Mouse (Mus musculus) kidney, postnatal 10 days (tissue): Measurements from ENCODE around the gene Sema6d.

ENCODE experiments used
- DNase-seq: peaks from one replicate; pipeline ENCODE4 v3.0.0; 2021; ENCODE audit warnings: mixed read lengths

The Sema6d gene

DNA sequence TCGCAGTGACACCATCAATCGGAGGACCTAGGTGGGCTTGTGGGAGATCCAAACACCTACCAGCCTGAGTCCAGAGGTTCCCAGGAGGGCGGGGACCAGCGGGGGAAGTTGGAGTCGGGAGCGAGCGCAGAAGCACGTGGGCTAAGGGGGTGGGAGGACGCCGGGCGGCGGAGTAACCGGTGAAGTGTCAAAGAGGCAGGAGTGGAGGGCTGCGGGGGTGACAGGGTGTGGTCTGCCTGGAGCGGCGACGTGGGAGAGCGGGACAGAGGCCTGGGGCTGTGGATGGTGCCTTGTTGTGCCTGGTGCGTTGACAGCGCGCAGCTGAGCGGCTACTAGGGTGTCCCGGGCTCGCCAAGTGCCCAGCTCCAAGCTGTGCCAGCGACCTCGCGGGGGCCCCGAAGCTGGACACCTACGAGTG, at the start of gene Sema6d:
Gene Sema6d (plus strand): TSS at position 157 of the 418 bp plus-strand sequence.
- peak; percentile 17 for DNase-seq

DNA sequence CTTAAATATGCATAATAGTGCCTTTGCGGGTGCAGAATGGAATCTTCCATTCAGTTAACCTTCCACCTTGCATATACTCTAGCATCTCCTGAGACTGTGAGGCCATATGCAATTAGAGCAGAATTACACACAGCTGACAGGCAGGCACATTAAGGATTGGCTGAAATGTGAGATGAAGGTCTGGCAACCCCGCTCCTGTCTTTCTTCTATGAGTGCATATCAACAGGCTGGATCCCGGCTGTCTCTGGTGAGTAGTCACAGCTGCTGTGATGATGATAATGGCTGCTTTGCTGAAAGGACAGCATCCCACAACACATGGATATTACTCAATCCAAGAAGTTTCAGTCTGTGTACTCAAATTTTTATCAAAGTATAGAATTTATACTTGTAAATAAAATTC, 29.9 kb upstream of the Sema6d start:
- peak; percentile 6 for DNase-seq

DNA sequence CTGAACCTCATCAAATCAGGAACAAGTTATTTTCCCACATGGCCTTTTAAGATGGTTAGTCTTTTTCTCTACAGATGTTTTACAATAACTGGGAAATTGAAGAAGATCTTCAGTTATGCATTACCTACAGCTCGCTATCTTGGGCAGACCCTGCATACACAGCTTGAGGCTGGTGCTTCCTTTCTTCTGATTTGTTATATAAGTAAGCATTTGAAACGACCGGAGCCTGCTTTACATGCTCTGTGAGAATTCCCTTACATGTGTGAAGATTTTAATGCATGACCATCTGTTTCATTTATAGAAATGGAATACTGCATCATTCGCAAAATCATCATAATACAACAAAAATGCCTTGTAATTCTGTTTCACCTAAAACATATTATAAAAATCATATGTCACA, 21.4 kb upstream of the Sema6d start:
- no peak for DNase-seq

DNA sequence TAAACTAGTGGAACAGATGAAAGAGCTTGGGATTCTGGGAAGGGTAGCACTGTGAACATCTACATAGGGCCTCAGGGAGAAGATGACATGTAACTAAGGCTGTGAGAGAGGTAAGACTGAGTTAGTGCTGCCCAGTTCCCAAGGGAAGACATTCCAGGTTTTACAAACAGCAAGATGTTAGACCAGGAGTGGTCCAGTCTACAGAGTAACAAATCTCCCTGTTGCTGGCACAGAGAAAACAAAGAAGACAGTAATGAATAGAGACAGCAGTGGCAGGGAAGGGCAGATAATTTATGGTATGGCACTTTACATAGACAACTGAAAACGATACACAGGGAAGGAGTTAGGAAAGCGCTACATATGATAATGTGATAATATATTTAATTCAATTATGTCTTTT, 19.1 kb upstream of the Sema6d start:
- no peak for DNase-seq

DNA sequence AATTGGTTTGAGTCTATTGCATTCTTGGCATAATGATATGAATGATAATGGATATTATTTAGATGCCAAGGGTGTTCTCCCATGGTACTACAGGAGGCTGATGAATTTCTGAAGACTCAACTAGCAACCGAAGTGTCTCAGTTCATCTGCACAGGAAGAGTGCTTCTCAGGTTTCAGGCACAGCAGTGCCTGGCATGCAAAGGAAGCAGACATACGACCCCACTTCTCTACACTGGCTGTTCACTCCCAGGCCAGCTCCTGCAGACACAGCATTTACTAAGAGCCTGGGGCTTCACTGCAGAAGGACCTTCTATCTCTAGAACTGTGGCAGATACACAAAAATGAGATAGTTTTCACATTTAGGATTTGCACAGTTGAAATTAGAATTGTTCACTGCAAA, 18.4 kb upstream of the Sema6d start:
- DNase-seq, result no peak

DNA sequence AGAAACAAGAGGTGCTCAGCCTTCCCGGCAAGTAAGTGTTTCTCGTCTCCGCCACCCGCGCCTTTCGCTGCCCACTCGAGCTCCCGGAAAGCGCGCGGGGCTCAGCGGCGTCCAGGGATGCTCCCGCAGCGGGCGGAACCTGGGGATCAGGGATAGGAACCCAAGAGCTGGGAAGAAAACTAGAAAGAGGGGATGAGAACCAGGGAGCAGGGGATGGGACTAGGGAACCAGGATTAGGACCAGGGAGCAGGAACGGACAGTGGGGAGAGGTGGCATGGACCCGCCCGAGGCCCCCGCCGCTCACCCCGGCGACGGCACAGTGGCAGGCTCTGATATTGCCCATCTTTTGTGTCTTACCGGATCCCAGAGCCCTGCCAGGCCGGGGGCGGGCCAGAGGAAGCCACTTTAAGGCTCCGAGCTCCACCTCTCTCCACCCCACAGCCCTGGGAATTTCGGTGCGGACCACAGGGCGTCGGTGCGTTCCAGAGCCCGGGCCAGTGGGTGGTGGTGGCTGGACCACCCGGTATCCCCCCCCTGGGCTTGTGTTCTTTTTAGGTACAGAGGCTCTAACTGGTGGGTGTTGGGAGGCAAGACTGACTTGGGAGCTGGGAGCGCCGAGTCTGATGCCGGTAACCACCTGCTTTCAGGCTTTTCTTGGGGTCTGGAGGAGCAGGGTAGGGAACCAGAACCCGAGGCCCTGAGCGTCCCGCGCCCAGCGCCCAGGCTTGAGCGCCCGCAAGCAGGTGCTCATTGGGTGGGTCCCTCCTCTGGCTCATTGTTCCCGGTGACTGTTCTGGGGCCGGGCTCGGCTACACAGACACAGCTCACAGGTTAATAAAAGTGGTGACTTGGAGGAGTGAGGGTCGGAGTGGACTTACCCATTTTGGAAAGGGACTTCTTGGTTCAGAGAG, 717 bp downstream of the Sema6d start:
- DNase-seq, result peak; percentile 20

DNA sequence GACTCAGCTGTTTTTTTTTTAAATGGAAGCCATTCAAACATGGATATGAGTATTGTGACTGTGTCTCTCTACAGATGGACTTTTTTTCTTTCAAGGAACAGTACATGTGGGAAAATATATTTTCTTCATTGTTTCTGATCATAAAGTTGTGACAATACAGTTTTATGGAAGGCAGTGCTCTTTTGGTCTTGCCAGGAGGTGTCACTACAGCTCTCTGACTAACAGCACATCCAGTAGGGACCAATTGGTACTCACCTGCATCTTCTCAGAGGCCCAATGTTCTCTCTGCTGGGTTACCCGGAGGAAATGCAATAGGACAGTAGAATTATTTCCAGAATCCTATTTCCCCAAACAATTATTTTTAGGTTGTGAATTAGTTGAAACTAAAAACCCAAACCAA, 9.9 kb downstream of the Sema6d start:
- DNase-seq, result peak; percentile 9

DNA sequence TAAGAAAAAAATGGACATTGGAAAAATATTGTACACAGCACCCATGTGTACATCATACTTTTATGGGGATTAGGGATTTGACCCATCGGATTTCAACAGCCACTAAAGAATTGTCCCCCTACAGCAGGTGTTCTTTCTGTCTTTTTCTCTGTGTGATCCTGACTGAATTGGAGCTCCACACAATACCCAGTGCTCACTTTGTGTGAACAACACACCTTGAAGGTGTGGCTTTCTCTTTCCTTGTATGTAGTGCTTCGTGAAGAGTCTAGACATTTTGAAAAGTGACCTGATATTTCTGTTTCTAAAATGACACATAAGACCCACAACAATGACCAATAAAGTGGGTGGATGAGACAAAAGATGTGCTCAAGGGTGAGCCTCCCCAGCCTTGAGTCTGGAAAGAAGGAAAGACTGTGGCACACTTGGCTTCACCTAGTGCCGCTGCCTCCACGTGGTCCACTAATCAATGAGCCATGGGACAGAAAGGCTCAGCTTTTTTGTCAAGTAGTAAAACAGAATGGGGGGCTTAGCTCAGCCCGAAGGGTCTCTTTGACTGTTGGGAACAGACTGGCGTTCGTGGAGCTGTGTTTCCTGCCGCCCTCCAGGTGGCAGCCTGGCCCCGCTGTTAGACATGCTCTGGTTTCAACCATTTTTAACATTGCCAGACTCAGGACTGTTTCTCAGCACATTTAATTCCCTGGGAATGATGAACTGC, 10.9 kb downstream of the Sema6d start:
- peak; percentile 79 for DNase-seq

DNA sequence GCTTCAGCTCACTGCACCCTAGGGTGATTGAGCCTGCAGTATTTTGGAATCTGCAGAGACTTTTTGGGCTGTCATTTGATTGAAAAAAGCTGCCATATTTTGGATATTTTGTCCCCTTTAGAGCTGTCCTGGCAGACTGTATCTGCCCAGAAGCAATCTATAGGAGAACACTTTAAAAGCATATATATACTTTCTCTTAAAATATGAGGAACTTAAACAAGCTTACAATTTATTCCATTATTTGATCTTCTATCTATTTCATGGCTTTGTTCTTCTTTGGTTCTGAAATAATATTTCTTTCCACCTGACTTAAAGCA, 11.4 kb downstream of the Sema6d start:
- DNase-seq, result no peak

DNA sequence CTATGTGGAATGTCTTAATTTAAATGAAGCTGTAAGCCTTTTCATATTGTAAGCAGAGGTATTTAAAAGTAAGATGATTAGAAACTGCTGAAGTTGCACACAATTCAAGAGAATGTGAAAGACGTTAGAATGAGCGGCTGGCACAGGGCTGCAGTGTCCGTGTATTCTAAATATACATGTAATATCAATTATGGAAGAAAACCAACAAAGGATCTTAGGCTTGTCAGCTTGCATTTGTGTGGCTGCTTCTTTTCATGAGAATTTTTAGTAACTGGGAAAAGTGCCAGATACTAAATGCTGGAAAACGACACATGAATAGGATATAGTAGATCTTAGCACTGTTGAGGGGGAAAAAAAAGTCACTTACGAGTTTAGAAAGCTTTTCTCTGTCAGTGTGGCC, 11.8 kb downstream of the Sema6d start:
- no peak for DNase-seq

DNA sequence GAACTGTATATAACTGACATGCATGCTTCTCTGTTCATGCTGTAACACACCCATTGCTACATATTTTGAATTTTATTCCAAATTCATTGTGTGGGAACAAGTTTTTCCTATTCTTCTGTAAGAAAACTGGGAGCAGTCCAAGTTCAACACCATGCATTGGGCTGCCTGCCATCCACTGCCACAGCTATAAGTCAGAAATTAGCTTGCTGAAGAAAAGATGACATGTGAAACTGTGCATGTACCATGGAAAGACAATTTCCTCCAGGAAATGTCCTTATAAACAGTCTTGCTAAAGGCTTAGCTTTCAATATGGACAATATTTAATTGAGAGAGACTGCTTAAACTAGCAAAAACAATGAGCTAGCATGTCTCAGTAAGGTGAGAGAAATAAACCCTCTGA, 13.5 kb downstream of the Sema6d start:
- no peak for DNase-seq

DNA sequence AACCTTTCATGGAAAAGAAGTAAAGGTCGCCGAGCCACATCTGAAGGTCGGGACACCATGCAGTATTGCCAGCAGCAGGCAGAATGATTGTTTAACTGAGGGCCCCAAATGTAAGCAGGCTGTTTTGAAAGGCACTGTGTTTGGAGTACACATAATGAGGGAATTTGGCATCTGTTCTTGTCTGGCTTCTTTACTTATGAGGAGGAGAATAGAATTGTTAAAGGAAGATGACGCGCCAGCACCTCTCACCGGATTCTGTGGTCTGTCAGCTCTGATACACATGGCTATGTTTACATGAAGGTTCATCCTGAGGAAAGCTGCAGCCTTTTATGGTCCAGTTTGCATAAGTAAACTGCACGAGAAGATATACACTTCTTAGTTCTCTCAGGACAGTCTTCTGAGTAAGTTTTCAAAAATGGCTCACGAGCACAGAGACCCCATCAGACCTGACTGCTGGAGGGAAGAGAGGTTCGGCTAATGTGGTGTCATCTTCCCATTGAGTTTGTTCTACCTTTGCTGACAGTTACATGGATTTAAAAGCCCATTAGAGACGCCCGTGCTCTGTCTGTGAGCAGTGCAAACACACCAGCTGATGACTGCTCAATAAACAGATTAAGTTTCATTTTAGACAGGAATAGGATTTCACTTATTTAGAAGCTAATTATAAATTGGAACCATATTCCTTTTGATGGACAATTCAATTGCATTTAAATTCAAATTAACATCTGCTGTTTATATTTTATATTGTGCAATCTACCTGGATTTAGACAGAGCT, 28.9 kb downstream of the Sema6d start:
- DNase-seq, result no peak

DNA sequence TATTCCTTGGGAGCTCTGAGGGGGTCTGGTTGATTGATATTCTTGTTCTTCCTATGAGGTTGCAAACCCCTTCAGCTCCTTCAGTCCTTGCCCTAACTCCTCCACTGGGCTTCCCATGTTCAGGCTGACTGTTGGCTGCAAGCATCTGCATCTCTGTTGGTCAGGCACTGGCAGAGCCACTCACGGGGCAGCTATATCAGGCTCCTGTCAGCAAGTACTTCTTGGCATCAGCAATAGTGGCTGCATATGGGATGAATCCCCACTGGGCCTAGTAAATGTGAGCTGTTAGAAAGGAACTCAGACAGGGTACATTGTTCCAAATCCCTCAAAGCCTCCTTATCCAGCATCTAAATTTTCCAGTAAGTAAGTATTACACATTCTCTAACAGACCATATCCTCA, 30.6 kb downstream of the Sema6d start:
- DNase-seq, result no peak

DNA sequence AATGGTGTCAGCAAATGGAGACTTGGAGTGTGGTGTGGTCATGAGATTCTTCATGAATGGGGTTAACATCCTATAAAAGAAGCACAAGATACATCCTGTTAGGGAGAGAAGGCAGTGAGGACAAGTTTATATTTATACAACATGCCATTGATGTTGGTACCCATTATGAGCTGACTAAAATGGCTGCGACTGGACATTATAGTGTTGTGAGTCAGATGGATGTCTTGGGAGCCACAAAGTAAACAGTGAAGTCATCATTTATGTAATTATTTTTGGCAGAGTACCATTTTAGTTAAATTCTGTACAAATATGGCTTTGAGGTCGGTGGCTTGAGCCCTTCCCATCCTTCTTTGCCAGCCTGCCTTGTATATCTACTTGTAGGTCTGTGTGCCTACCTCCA, 31.8 kb downstream of the Sema6d start:
- DNase-seq, result no peak

DNA sequence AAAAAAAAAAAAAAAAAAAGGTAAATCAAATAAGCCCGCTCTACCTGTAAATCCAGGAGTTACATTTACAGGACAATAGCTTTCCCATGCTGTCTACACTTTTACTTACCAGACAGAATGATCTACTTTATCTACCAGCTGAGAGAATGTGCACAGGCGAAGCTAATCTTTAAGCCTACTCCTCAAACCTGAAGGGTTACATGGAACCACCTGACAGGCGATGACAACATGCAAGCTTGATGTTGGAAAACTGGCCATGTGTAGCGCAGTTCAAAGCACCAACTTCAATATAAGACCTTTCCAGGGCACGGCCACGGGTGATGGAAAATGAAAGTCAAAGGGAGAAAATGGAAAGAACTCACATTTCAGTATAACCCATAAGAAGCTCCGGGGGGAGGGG, 35.7 kb downstream of the Sema6d start:
- DNase-seq, result no peak

DNA sequence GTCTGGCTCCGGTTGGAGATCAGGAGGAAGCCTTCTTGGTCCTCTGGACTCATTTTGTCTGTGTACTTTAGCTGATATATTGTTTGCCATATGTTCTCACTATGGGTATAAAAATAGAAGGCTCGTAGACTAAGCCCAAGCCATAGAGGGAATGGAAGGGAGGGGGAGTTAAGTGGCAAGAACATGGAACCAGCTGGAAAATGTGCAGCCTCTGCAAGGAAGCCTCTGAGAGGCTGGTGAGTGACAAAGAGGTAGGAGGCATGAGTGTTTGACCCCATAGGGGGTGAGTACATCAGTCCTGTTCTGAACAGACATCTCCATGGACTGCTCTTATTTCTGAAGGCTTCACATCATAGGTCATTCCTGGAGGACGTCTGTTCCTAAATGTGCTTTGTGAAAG, 37.1 kb downstream of the Sema6d start:
- DNase-seq, result no peak

DNA sequence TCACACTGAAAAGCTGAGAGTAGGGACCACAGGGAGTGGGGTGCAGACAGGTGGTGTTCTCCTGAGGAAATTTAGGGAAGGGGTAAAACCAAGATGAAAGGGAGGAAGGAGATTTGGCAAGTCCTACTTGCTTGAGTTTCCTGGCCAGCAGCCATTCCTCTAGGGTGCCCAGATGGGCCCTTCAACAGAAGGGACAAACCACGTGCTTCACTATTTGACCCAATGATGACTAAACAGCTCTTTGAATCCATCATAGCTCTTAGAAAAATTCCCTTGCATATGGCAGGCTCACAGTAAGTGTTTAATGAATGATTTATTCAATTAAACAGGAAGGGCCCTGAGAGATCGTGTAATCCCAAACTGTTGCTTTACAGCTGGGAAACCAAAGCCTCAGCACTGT, 41.1 kb downstream of the Sema6d start:
- DNase-seq, result no peak

DNA sequence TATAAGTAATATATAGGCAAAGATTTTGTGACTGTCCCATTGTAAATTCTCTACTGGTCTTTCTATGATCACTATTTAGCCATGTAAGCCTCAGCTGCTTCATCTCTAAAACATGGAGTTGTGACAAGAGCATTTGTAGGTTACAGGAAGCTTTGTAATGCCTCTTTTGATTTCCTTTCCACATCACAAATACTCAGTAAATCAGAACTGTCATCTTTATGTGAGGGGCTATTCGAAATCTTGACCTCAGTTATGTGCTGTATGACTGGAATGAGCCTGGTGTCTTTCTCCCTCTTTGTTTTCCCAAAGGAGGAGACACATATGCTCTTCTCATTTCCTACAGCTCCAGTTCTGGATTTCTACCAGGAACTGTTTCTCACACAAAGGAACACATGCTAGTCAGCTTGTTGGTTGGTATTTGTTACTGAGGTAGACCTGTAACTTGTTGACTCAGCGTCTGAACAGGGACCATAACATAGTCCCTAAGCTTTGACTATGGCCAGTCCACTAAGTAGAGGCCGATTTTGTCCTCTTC, 51.8 kb downstream of the Sema6d start:
- no peak for DNase-seq

DNA sequence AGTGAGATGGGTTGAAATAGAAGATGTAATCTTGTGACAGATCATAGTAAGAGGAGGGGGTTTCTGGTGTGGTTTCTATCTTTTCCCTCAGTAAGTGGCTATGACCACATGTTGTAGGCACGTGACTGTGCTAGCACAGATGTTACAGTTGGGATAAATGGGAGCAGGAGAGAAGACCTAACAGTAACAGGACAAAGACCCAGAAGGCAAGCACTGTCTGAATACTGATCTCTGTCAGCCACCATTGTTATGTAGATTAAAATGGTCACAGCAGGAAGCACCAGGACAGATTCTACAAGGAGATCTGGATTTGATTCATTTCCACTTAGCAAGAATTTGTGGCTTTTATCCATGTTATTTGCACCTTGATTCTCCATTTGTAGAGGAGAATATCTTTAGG, 55.8 kb downstream of the Sema6d start:
- DNase-seq, result no peak

DNA sequence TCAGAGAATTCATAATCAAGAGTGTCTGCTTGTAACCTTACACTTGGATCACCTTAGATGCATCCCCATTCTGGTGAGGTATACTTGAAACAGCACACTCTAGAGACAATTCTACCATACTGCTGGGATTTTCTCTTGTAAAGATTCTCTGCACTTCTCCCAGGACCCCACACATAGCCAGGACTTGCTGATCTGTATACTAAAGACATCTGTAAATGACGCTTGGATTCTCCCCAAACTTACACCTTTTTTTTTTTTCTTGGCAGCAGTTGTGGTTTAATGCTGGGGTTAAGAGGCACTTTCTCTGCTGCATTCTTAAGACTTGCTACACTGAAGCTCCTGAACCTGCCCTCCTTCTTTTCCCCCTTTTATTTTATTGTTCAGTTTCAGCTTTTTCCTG, 68.4 kb downstream of the Sema6d start:
- DNase-seq, result no peak

DNA sequence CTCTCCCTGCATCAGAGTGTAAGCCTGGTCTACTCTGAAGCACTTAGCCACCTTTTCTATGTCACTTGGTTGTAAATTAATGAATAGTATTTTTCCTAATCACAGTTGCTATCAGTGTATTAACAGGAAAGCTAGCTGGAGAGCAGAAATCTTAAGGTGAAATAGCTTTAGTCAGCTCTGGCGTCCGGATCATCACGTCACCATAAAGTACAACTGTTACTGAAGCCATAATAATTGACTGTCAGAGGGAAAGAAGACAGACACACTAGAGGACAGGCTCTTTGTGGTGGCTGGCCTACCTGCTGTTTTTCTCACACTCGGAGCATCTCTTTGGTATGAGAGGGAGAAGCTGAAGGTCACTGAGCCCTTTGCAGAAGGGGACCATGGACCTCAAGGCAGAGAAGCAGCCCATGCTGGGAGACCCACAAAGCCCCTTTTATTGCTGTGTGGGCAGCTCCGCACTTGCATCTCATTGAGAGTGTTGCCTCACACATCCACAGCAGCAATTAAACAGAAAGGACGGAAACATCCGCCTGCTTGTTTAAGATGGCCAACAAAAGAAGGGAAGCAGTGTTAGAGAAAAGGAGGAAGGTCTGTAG, 72.3 kb downstream of the Sema6d start:
- DNase-seq, result no peak

DNA sequence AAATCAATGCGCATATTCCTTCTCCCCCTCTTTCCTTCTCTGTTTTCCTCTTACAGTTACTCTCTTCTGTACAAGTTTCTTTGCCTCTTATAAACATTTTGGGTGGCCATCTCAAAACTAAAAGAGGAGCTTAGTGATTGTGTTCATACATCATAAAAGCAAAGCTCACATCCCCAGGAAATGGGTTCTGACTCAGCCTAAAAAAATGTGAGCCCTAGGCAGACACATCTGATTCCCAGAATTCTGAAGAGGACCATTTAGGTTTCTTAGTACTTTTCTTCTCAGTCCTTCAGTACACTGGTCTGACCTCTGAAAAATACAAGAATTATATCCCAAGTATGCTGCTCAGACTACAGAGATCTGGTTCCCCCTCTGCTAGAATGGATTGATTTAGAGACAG, 78.6 kb downstream of the Sema6d start:
- DNase-seq, result no peak

DNA sequence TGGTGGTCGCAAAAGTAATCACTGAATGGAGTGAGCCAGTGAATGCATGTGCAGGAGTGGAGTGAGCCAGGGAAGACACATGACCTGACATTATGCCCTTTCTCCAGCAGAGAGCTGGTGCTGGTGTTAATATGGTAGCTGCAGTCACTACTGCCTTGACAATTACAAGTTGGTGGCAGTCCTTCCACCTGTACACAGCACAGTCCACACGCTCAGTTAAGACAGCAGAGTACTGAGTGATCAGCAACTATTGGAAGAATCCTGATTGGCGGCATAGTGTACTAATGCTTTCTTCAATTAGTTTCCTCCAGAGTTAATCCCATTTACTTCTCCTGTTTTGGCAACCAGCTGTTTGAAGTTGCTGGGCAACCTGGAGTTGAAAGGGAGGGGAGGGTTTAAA, 81.9 kb downstream of the Sema6d start:
- no peak for DNase-seq
